Mouse (Mus musculus): ENCODE data around the gene Spock2. TPM values are rescaled to one million over a fixed set of nuclear protein-coding genes. Genes with fewer than 3 reads are reported as not detected.

Spock2 gene
- polyA plus RNA-seq, 1 experiment = 3.1 TPM

- TF ChIP-seq GATA1 (IDR thresholded peaks at IDR 0.05; ENCODE audit: borderline replicate concordance, low read length) = no peak
- H3K27me3 ChIP-seq (replicated peaks) = peaks cover 77% of the 10 kb centered on the region
- peaks cover 20% of the 10 kb centered on the region for H3K4me1 ChIP-seq
- no peaks in the 10 kb centered on the region for H3K9me3 ChIP-seq
- H3K36me3 ChIP-seq (replicated peaks; ENCODE audit: low read length) = peaks cover 8% of the 10 kb centered on the region
- peak overlapping the region; percentile 92 for H3K4me3 ChIP-seq (replicated peaks)
Observed at GRCm38 (mm10) chr10:60106531-60107186, 640 bp downstream of the Spock2 start.

- Histone ChIP-seq H3K36me3 (replicated peaks; ENCODE audit: low read length) (peaks cover 8% of the 10 kb centered on the region), H3K4me3 (replicated peaks) (peak overlapping the region; percentile 92), H3K9me3 (no peaks in the 10 kb centered on the region), H3K4me1 (peaks cover 20% of the 10 kb centered on the region), H3K27me3 (replicated peaks) (peaks cover 81% of the 10 kb centered on the region)
- no peak for TF ChIP-seq GATA1 (IDR thresholded peaks at IDR 0.05; ENCODE audit: borderline replicate concordance, low read length)
- no peak for TF ChIP-seq FLI1 (IDR thresholded peaks at IDR 0.05; ENCODE audit: low read length)
Observed at GRCm38 (mm10) chr10:60107448-60107847, 1.4 kb downstream of the Spock2 start.

GRCm38 (mm10) chr10:60108321-60109111, 2.5 kb downstream of the Spock2 start:
- H3K9me3 ChIP-seq = no peaks in the 10 kb centered on the region
- H3K36me3 ChIP-seq (replicated peaks; ENCODE audit: low read length) = peaks cover 3% of the 10 kb centered on the region

GRCm38 (mm10) chr10:60109336-60109735, 3.3 kb downstream of the Spock2 start:
- TF ChIP-seq FLI1 (IDR thresholded peaks at IDR 0.05; ENCODE audit: low read length) (no peak), GATA1 (IDR thresholded peaks at IDR 0.05; ENCODE audit: borderline replicate concordance, low read length) (no peak)
- peaks cover 20% of the 10 kb centered on the region for H3K4me1 ChIP-seq
- H3K36me3 ChIP-seq (replicated peaks; ENCODE audit: low read length) = no peaks in the 10 kb centered on the region
- H3K4me3 ChIP-seq (replicated peaks) = peak overlapping the region; percentile 33
- peaks cover 91% of the 10 kb centered on the region for H3K27me3 ChIP-seq (replicated peaks)
- no peaks in the 10 kb centered on the region for H3K9me3 ChIP-seq

More at GRCm38 (mm10) chr10:60108321-60109111, 2.5 kb downstream of the Spock2 start:
- TF ChIP-seq FLI1 (IDR thresholded peaks at IDR 0.05; ENCODE audit: low read length) (no peak), GATA1 (IDR thresholded peaks at IDR 0.05; ENCODE audit: borderline replicate concordance, low read length) (no peak)
- Histone ChIP-seq H3K4me1 (peaks cover 20% of the 10 kb centered on the region), H3K4me3 (replicated peaks) (no peak overlapping the region), H3K27me3 (replicated peaks) (peaks cover 87% of the 10 kb centered on the region)

GRCm38 (mm10) chr10:60109989-60110388, 4.0 kb downstream of the Spock2 start:
- H3K4me1 ChIP-seq = peaks cover 20% of the 10 kb centered on the region
- TF ChIP-seq FLI1 (IDR thresholded peaks at IDR 0.05; ENCODE audit: low read length) (no peak), GATA1 (IDR thresholded peaks at IDR 0.05; ENCODE audit: borderline replicate concordance, low read length) (no peak)
- no peaks in the 10 kb centered on the region for H3K36me3 ChIP-seq (replicated peaks; ENCODE audit: low read length)
- no peak overlapping the region for H3K4me3 ChIP-seq (replicated peaks)
- no peaks in the 10 kb centered on the region for H3K9me3 ChIP-seq
- peaks cover 88% of the 10 kb centered on the region for H3K27me3 ChIP-seq (replicated peaks)

GRCm38 (mm10) chr10:60110908-60111475, 5.0 kb downstream of the Spock2 start:
- Histone ChIP-seq H3K9me3 (no peaks in the 10 kb centered on the region), H3K4me3 (replicated peaks) (no peak overlapping the region), H3K4me1 (peaks cover 27% of the 10 kb centered on the region), H3K36me3 (replicated peaks; ENCODE audit: low read length) (no peaks in the 10 kb centered on the region), H3K27me3 (replicated peaks) (peaks cover 88% of the 10 kb centered on the region)
- TF ChIP-seq FLI1 (IDR thresholded peaks at IDR 0.05; ENCODE audit: low read length) = no peak
- TF ChIP-seq GATA1 (IDR thresholded peaks at IDR 0.05; ENCODE audit: borderline replicate concordance, low read length) = no peak

GRCm38 (mm10) chr10:60113965-60114690, 8.1 kb downstream of the Spock2 start:
- TF ChIP-seq GATA1 (IDR thresholded peaks at IDR 0.05; ENCODE audit: borderline replicate concordance, low read length) = no peak
- no peak for TF ChIP-seq FLI1 (IDR thresholded peaks at IDR 0.05; ENCODE audit: low read length)
- H3K27me3 ChIP-seq (replicated peaks) = peaks cover 86% of the 10 kb centered on the region
- no peak overlapping the region for H3K4me3 ChIP-seq (replicated peaks)

GRCm38 (mm10) chr10:60115345-60116185, 9.5 kb downstream of the Spock2 start:
- H3K4me3 ChIP-seq (replicated peaks) = peak overlapping the region; percentile 16
- H3K27me3 ChIP-seq (replicated peaks) = peaks cover 84% of the 10 kb centered on the region
- no peaks in the 10 kb centered on the region for H3K9me3 ChIP-seq
- TF ChIP-seq FLI1 (IDR thresholded peaks at IDR 0.05; ENCODE audit: low read length) = no peak
- TF ChIP-seq GATA1 (IDR thresholded peaks at IDR 0.05; ENCODE audit: borderline replicate concordance, low read length) = no peak
- peaks cover 22% of the 10 kb centered on the region for H3K4me1 ChIP-seq
- H3K36me3 ChIP-seq (replicated peaks; ENCODE audit: low read length) = no peaks in the 10 kb centered on the region

More at GRCm38 (mm10) chr10:60113965-60114690, 8.1 kb downstream of the Spock2 start:
- H3K9me3 ChIP-seq = no peaks in the 10 kb centered on the region
- H3K4me1 ChIP-seq = peaks cover 22% of the 10 kb centered on the region
- H3K36me3 ChIP-seq (replicated peaks; ENCODE audit: low read length) = no peaks in the 10 kb centered on the region

- TF ChIP-seq GATA1 (IDR thresholded peaks at IDR 0.05; ENCODE audit: borderline replicate concordance, low read length) (no peak), FLI1 (IDR thresholded peaks at IDR 0.05; ENCODE audit: low read length) (no peak)
- H3K4me1 ChIP-seq = peaks cover 22% of the 10 kb centered on the region
- H3K4me3 ChIP-seq (replicated peaks) = no peak overlapping the region
- H3K36me3 ChIP-seq (replicated peaks; ENCODE audit: low read length) = no peaks in the 10 kb centered on the region
- peaks cover 86% of the 10 kb centered on the region for H3K27me3 ChIP-seq (replicated peaks)
- no peaks in the 10 kb centered on the region for H3K9me3 ChIP-seq
Observed at GRCm38 (mm10) chr10:60116997-60117396, 11.0 kb downstream of the Spock2 start.

Data from megakaryocyte, embryonic 14.5 days (primary cell).